Mouse (Mus musculus) C2C12 (cell line): ENCODE results near the gene Fam166a. TPM values are rescaled to one million over a fixed set of nuclear protein-coding genes. Genes with fewer than 3 reads are reported as not detected.

Source experiments
- H3K27me3 ChIP-seq: one replicate; pipeline ENCODE4 v1.6.1; 2011; ENCODE audit not compliant: control insufficient read depth, insufficient read depth, insufficient read length
- H3K36me3 ChIP-seq: one replicate; pipeline ENCODE4 v1.6.1; 2011; ENCODE audit not compliant: control insufficient read depth, insufficient read depth
- H3K4me3 ChIP-seq: one replicate; pipeline ENCODE4 v1.5.1; 2011; ENCODE audit warnings: mild to moderate bottlenecking, control low read depth; ENCODE audit not compliant: poor library complexity, insufficient read depth, severe bottlenecking
- H3K79me2 ChIP-seq: one replicate; pipeline ENCODE4 v1.6.1; 2011; ENCODE audit not compliant: control insufficient read depth, insufficient read depth
- H3K79me3 ChIP-seq: one replicate; pipeline ENCODE4 v1.6.1; 2011; ENCODE audit warnings: low read depth, control low read depth
- H3ac ChIP-seq: one replicate; pipeline ENCODE3; 2011; ENCODE audit warnings: low read depth; ENCODE audit not compliant: control insufficient read depth, insufficient read length
- CEBPB ChIP-seq: IDR thresholded peaks from one replicate; pipeline ENCODE4 v1.6.1; 2011; ENCODE audit warnings: low read depth, mild to moderate bottlenecking, control low read depth, moderate library complexity
- CTCF ChIP-seq: IDR thresholded peaks from one replicate; pipeline ENCODE4 v1.5.1; 2011; ENCODE audit not compliant: control insufficient read depth, insufficient read depth, insufficient read length
- FOSL1 ChIP-seq: IDR thresholded peaks from one replicate; pipeline ENCODE4 v1.8.0; 2011; ENCODE audit warnings: mild to moderate bottlenecking, low read length; ENCODE audit not compliant: poor library complexity, insufficient read depth, severe bottlenecking
- MAX ChIP-seq: IDR thresholded peaks from one replicate; pipeline ENCODE4 v1.6.1; 2011; ENCODE audit warnings: mild to moderate bottlenecking, control low read depth
- MYOD1 ChIP-seq: IDR thresholded peaks from one replicate; pipeline ENCODE4 v1.6.1; 2011; ENCODE audit warnings: low read depth; ENCODE audit not compliant: control insufficient read depth, insufficient read length
- MYOG ChIP-seq: IDR thresholded peaks from one replicate; pipeline ENCODE4 v1.6.1; 2011; ENCODE audit not compliant: control insufficient read depth, insufficient read length; ENCODE audit errors: extremely low read depth
- USF1 ChIP-seq: IDR thresholded peaks from one replicate; pipeline ENCODE4 v1.6.1; 2011; ENCODE audit warnings: low read depth, mild to moderate bottlenecking, control low read depth, moderate library complexity
- polyA plus RNA-seq: library from polyadenylated mRNA; unstranded; fragments of >200 nt; fragmentation: generic; extraction: Trizol; gene quantifications from one replicate; pipeline ENCODE4 v1.2.1, GENCODE M21; 2012; ENCODE audit warnings: missing spikeins

The Fam166a gene
- polyA plus RNA-seq, 1 experiment: not detected

DNA sequence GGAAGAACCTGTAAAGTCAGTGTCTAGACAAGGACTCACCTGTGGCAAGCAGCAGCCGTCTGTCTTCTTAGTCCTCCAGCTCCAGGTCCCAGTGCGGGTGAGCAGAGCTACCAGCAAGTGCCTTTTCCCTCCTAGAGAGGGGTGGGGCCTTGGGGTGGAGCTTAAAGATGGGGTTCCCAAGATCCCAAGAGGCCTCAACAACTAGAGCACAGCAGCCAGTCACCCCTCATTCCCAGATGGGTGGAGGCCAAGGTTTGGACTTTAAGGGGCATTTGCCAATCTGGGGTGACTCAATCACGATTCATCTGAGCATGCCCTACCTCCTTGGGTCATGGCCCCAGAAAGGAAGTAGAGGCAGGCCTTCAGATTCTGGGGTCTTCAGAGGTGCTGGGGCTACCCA, 21.2 kb downstream of the Fam166a start:
- Histone ChIP-seq H3K4me3 (no peak overlapping the region), H3K27me3 (peaks cover 34% of the 10 kb centered on the region), H3K36me3 (no peaks in the 10 kb centered on the region), H3K79me3 (no peaks in the 10 kb centered on the region), H3ac (no peak overlapping the region), H3K79me2 (no peaks in the 10 kb centered on the region)
- no peak for TF ChIP-seq CEBPB
- TF ChIP-seq MYOD1: no peak
- TF ChIP-seq MAX: no peak
- no peak for TF ChIP-seq CTCF
- TF ChIP-seq MYOG: no peak
- TF ChIP-seq USF1: no peak
- TF ChIP-seq FOSL1: no peak

DNA sequence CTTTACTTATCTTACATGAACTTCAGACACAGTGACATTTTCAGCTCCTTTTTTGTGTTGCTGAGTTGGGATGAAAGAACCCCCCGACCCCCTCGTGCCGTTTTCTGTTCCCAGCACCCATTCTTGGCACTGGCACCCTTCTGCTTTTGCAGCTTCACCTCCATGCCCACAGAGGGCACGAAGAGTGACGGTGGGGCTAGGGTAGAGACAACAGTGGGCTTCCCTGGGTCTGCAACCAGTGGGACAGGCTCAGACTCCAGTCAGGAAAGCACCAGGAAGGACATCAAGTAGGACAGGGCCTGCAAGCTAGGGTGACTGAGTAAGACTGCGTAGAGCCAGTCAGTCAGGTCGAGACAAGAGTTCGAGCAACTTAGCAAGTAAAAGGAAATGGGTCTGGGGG, 21.8 kb downstream of the Fam166a start:
- no peak for TF ChIP-seq CTCF
- TF ChIP-seq MYOG: no peak
- no peak for TF ChIP-seq FOSL1
- no peak for TF ChIP-seq CEBPB
- TF ChIP-seq MYOD1: no peak
- no peak for TF ChIP-seq USF1
- no peak for TF ChIP-seq MAX
- Histone ChIP-seq H3K79me2 (no peaks in the 10 kb centered on the region), H3ac (no peak overlapping the region), H3K79me3 (no peaks in the 10 kb centered on the region), H3K27me3 (peaks cover 33% of the 10 kb centered on the region), H3K4me3 (no peak overlapping the region), H3K36me3 (peaks cover 2% of the 10 kb centered on the region)

DNA sequence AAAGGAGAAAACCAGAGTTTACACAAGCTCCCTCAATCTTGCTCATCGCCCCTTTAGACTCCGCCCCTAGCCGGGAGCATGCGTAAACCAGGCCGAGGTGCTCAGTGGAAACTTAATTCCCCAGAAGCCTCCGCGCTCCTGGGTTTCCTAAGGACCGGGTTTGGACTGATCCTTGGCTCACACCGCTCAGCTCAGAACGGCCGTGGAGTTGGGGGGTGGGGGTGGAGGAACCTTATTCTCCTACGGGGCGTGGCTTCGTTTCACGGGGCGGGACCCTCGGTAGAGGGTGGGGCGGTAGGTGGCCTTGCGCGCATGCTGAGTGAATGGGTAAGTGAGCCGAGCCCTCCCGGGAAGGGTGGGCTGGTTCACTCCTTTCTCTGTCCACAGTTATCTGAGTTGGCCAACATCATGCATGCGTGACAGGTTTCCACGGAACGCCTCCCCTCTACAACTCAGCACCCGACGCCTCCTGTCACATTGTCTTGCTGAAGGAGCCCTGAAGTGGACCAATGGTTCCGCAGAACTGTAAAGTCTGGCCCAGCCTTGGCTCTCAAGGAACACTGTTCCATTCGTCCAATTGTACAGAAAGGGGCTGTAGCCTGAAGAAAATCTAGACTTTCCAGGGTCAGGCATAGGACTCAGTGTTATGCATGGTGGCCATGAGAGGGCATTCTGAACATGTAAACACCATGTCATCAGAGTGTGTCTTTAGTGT, 22.3 kb downstream of the Fam166a start:
- TF ChIP-seq MYOG (no peak), USF1 (no peak), MAX (no peak)
- peak overlapping the region; percentile 5 for H3ac ChIP-seq
- H3K4me3 ChIP-seq: no peak overlapping the region
- H3K79me3 ChIP-seq: no peaks in the 10 kb centered on the region
- no peaks in the 10 kb centered on the region for H3K79me2 ChIP-seq
- peaks cover 5% of the 10 kb centered on the region for H3K36me3 ChIP-seq
- H3K27me3 ChIP-seq: peaks cover 28% of the 10 kb centered on the region

DNA sequence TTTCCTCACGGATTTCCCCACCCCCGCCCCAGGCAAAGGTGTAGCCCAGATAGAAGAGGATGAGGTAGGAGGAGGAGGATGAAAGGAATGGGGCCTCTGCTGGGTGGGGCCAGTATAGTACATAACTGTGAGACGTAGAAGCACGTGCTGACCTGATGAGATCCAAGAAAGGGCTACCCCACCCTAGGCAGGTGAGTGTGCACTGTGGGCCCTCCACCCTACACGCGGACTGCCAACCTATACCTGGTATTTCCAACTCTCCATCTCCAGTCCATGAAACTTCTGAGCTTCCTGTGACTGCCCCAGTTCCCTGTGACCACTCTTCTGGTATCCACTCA, 22.9 kb downstream of the Fam166a start:
- TF ChIP-seq MYOD1: no peak
- TF ChIP-seq MYOG: no peak
- TF ChIP-seq USF1: no peak
- no peak for TF ChIP-seq FOSL1
- TF ChIP-seq CTCF: no peak
- TF ChIP-seq MAX: no peak
- TF ChIP-seq CEBPB: no peak
- H3K4me3 ChIP-seq: no peak overlapping the region
- H3K27me3 ChIP-seq: peaks cover 24% of the 10 kb centered on the region
- H3ac ChIP-seq: no peak overlapping the region
- H3K79me2 ChIP-seq: no peaks in the 10 kb centered on the region
- peaks cover 5% of the 10 kb centered on the region for H3K36me3 ChIP-seq
- no peaks in the 10 kb centered on the region for H3K79me3 ChIP-seq

DNA sequence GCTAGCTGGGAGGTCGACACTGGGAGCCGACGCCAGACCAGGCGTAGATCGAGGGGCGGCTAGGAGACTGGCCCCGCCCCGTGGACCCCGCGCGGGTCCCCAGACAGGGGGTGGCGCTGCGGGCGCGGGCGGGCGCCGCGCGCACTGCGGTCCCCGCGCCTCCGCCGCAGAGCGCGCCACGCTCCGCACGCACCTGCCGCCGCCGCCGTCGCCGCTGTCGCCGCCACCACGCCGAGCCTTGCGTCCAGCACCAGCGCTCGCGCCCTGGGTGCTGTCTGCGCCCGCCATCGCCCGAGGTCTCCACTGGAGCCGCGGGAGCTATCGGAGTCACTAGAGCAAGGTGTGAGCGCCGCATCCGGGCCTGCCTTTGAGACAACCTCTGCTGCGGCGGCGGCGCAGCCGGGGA, 23.6 kb downstream of the Fam166a start, which contains the start of the genes Rnf208 and Cysrt1:
Gene Rnf208 (plus strand): TSS at position 155 of the 406 bp plus-strand sequence.
Gene Cysrt1 (minus strand): TSS at position 352 of the 406 bp plus-strand sequence.
- Histone ChIP-seq H3K79me2 (no peaks in the 10 kb centered on the region), H3K4me3 (no peak within 1 kb of the TSS), H3ac (no peak within 1 kb of the TSS), H3K79me3 (no peaks in the 10 kb centered on the region), H3K27me3 (peaks cover 24% of the 10 kb centered on the region), H3K36me3 (peaks cover 5% of the 10 kb centered on the region)
- no peak for TF ChIP-seq MYOD1
- TF ChIP-seq MAX: no peak
- TF ChIP-seq CTCF: no peak
- no peak for TF ChIP-seq FOSL1
- no peak for TF ChIP-seq CEBPB
- no peak for TF ChIP-seq USF1
- TF ChIP-seq MYOG: no peak

DNA sequence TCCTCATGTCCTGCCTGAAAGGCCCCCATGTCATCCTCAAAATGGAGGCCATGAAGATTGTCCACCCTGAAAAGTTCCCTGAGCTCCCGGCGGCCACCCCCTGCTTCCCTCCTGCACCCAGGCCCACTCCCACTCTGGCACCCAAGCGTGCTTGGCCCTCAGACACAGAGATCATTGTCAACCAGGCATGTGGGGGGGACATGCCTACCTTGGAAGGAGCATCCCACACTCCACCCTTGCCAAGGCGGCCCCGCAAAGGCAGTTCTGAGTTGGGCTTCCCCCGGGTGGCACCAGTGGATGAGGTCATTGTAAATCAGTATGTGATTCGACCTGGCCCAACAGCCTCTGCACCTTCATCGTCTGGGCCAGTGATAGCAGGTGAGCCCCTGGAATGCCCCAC, 24.8 kb downstream of the Fam166a start:
- peaks cover 24% of the 10 kb centered on the region for H3K27me3 ChIP-seq
- TF ChIP-seq FOSL1 (no peak), MYOD1 (no peak), MAX (no peak), USF1 (no peak)
- no peaks in the 10 kb centered on the region for H3K79me3 ChIP-seq
- no peak overlapping the region for H3K4me3 ChIP-seq
- peaks cover 11% of the 10 kb centered on the region for H3K36me3 ChIP-seq
- no peaks in the 10 kb centered on the region for H3K79me2 ChIP-seq
- H3ac ChIP-seq: no peak overlapping the region
